Mouse (Mus musculus) intestine, postnatal 0 days (tissue): ENCODE data around the gene Itpkb. TPM values are rescaled to one million over a fixed set of nuclear protein-coding genes. Genes with fewer than 3 reads are reported as not detected.
"Not testable (repeated sequence)": the region's sequence is repeated elsewhere in the genome, so short reads cannot be mapped to it uniquely, and the experiment has no call there.

ENCODE experiments used
- ATAC-seq: fragments of 200-750 bp; cut with Nextera tagmentation; 2 replicates; pipeline ENCODE4 v1.8.0; 2017; ENCODE audit warnings: mild to moderate bottlenecking, moderate TSS enrichment, moderate library complexity
- H3K27ac ChIP-seq: fragments of 300-500 bp; sonication (generic); 2 replicates; pipeline ENCODE4 v1.5.1; 2014; ENCODE audit warnings: mild to moderate bottlenecking, low read depth, low read length, moderate library complexity
- H3K27me3 ChIP-seq: fragments of 300-500 bp; sonication (generic); replicated peaks from 2 replicates; pipeline ENCODE4 v1.6.1; 2014; ENCODE audit warnings: low read length, mixed read lengths; ENCODE audit not compliant: control insufficient read depth, insufficient read depth
- H3K36me3 ChIP-seq: fragments of 300-500 bp; sonication (generic); 2 replicates; pipeline ENCODE4 v1.6.1; 2014; ENCODE audit warnings: mild to moderate bottlenecking, moderate library complexity; ENCODE audit not compliant: control insufficient read depth, insufficient read depth
- H3K4me1 ChIP-seq: fragments of 300-500 bp; sonication (generic); replicated peaks from 2 replicates; pipeline ENCODE4 v1.6.1; 2014; ENCODE audit warnings: antibody characterized with exemption, low read length, mixed read lengths; ENCODE audit not compliant: control insufficient read depth, insufficient read depth
- H3K4me2 ChIP-seq: fragments of 300-500 bp; sonication (generic); replicated peaks from 2 replicates; pipeline ENCODE4 v1.6.1; 2014; ENCODE audit warnings: low read depth, mild to moderate bottlenecking, moderate library complexity
- H3K4me3 ChIP-seq: fragments of 300-500 bp; sonication (generic); 2 replicates; pipeline ENCODE4 v1.5.1; 2014; ENCODE audit warnings: low read depth, low read length
- H3K9ac ChIP-seq: fragments of 300-500 bp; sonication (generic); 2 replicates; pipeline ENCODE4 v1.6.1; 2014; ENCODE audit warnings: mild to moderate bottlenecking, low read depth, low read length
- H3K9me3 ChIP-seq: fragments of 300-500 bp; sonication (generic); 2 replicates; pipeline ENCODE4 v1.6.1; 2016; ENCODE audit warnings: mixed run types; ENCODE audit not compliant: control insufficient read depth
- CTCF ChIP-seq: sonication (generic); IDR thresholded peaks from 2 replicates; pipeline ENCODE4 v1.5.1; 2016; ENCODE audit warnings: low read depth, mild to moderate bottlenecking, control low read depth, antibody characterized with exemption, moderate library complexity
- WGBS: fragments of 180-500 bp; shearing (Covaris S2); extraction: QIAGEN DNeasy Blood & Tissue Kit; methylation state at CpG from one replicate; pipeline ENCODE4 v1.1.7; 2014; 5-methylcytosine and 5-hydroxymethylcytosine counted together
- polyA plus RNA-seq: library from polyadenylated mRNA; unstranded; fragments of >200 nt; fragmentation: Nextera tagmentation; extraction: Ambion mirVana; gene quantifications from 2 replicates; pipeline ENCODE4 v1.2.1, GENCODE M21; 2015

Itpkb gene
- polyA plus RNA-seq, 1 experiment from 2014 or later: 2.3 TPM

DNA sequence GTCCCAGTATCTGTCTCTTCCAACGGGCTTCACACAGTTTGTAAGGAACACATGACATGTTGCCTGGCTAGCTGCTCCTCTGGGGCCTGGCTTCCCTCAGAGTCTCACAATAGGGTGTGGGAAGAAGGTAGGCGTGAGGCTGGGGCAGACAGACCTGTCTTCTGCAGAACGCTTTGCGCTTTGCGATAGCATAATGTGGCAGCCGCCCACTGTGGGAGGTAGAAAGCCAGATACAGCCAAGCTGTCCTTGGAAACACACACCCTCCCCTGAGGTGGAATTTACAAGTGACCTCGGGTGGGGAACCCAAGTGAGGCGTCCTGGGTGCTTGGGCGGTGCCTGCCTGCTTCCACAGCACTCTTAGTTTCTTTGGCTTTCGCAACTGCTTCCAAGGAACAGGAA lies 54.2 kb downstream of the Itpkb start:
- TF ChIP-seq CTCF: no peak
- no peak for ATAC-seq
- H3K27me3 ChIP-seq: no peaks in the 10 kb centered on the region
- peaks cover 14% of the 10 kb centered on the region; the same call in 1 of the 2 replicates for H3K4me1 ChIP-seq
- WGBS: 33% methylated on average over 10 of the region's 10 CpGs
- H3K4me3 ChIP-seq: no peak overlapping the region
- H3K9me3 ChIP-seq: no peaks in the 10 kb centered on the region
- H3K27ac ChIP-seq: no peak overlapping the region
- H3K4me2 ChIP-seq: peak overlapping the region; percentile 49
- H3K9ac ChIP-seq: no peak overlapping the region
- H3K36me3 ChIP-seq: no peaks in the 10 kb centered on the region

GRCm38 (mm10) chr1:180385308-180385707 lies 55.0 kb downstream of the Itpkb start:
- no peak for ATAC-seq
- Histone ChIP-seq H3K27ac (no peak overlapping the region), H3K4me3 (no peak overlapping the region)

DNA sequence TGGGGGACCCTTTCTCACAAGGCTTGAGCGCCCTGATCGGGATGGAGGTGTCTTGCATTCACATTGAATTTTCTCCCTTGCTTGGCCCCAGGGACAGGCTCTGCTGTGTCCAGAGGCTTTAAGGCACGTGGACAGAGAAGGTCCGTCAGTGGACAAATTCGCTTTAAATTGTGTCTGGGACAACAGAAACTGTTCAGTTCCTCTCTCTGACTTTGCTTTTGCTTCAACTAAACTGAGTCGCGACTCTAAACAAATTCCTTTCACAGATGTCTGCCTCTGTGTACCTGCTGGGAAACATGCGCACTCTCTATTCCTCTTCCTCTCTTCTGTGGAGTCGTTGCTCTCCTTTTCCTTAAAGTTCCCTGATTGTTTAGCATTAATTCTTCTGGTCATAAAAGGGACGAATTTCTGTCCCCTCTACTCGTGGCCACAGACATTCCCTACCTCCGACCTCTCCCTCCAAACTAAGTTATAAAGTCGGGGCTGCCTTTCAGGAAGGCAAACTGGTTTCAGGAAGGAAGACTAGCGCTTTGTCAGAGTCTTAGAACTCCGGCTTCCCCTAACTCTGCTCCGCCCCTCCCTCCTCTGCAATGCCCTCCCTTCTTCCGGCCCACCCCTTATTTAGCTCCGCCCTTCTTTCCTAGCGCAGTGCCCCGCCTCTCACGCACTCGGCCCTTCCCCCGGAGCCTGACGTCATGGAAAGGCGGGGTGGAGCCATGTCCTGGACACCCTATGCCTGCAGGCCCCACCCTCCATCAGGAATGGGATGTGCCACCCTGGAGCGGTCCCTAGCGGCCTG lies 56.9 kb downstream of the Itpkb start:
- WGBS: 2% methylated on average over 27 of the region's 27 CpGs
- ATAC-seq: peak; percentile 93
- Histone ChIP-seq H3K9ac (peak overlapping the region; percentile 56), H3K36me3 (no peaks in the 10 kb centered on the region), H3K27me3 (no peaks in the 10 kb centered on the region), H3K27ac (peak overlapping the region; percentile 84), H3K4me3 (peak overlapping the region; percentile 37), H3K4me2 (peak overlapping the region; percentile 65), H3K9me3 (no peaks in the 10 kb centered on the region), H3K4me1 (peaks cover 18% of the 10 kb centered on the region; the same call in 1 of the 2 replicates)
- peak; percentile 93 for TF ChIP-seq CTCF

More at GRCm38 (mm10) chr1:180385308-180385707, 55.0 kb downstream of the Itpkb start:
- H3K4me2 ChIP-seq: no peak overlapping the region
- no peaks in the 10 kb centered on the region for H3K9me3 ChIP-seq
- H3K4me1 ChIP-seq: peaks cover 15% of the 10 kb centered on the region; the same call in 1 of the 2 replicates
- WGBS: 73% methylated on average over 6 of the region's 6 CpGs
- no peaks in the 10 kb centered on the region for H3K27me3 ChIP-seq
- H3K36me3 ChIP-seq: no peaks in the 10 kb centered on the region
- H3K9ac ChIP-seq: no peak overlapping the region
- no peak for TF ChIP-seq CTCF

- Histone ChIP-seq H3K4me1 (peaks cover 18% of the 10 kb centered on the region; the same call in 1 of the 2 replicates), H3K4me2 (peak overlapping the region; percentile 65), H3K4me3 (peak overlapping the region; percentile 18; the same call in 1 of the 2 replicates), H3K9ac (no peak overlapping the region), H3K9me3 (no peaks in the 10 kb centered on the region), H3K27me3 (no peaks in the 10 kb centered on the region), H3K27ac (peak overlapping the region; percentile 84; the same call in 1 of the 2 replicates), H3K36me3 (no peaks in the 10 kb centered on the region)
- no peak for TF ChIP-seq CTCF
- no peak for ATAC-seq
- WGBS: 17% methylated on average over 11 of the region's 11 CpGs
Measured at GRCm38 (mm10) chr1:180387750-180388480, 57.6 kb downstream of the Itpkb start.

DNA sequence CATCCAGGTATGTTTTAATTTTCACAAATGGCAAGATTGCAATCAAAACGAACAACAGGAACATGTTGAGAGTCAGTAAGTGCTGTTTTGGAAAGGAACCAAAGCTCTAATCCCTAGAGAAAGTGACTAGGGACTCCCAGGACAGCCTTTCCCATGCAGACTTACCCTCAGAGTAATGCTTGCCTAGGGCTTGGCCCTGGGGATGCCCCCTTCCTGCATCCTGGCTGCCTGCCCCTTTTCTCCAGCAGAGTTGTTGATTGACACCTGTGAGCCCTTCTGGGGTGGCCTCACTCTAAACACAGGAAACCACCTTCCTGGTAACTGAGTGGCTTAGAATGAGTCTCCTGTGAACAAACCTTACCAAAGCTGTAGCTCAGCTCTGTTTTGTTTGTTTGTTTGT lies 58.2 kb downstream of the Itpkb start:
- H3K9ac ChIP-seq: no peak overlapping the region
- no peaks in the 10 kb centered on the region for H3K9me3 ChIP-seq
- H3K27me3 ChIP-seq: no peaks in the 10 kb centered on the region
- 23% methylated on average over 1 of the region's 1 CpGs for WGBS
- H3K4me1 ChIP-seq: peaks cover 18% of the 10 kb centered on the region; the same call in 1 of the 2 replicates
- no peaks in the 10 kb centered on the region for H3K36me3 ChIP-seq
- TF ChIP-seq CTCF: no peak
- ATAC-seq: no peak
- no peak overlapping the region for H3K27ac ChIP-seq
- no peak overlapping the region for H3K4me3 ChIP-seq
- no peak overlapping the region for H3K4me2 ChIP-seq

DNA sequence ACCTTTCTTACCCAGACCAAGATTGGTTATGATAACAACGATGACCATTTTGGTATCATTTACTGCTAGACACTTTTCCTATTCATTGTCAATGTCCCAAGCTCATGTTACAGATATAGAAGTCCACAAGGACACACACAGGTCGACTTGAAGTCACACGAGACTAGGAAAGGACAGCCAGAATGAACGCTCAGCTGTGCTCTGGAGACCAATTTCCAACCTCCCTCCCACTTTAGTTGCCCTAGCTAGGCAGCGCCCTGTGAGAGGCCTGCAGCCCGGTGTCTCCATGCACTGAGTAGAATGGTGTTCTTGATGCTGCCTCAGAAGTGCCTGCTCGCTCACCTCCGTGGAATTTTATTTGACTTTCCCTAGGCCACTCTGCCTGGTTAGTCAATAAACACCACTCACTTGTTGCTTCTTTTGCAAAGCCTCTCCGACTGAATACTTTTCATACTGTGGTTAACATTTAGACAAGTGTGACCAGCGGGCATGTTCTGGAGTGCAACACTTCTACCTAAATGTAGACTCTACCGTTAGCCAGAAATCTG lies 59.0 kb downstream of the Itpkb start:
- H3K4me3 ChIP-seq, H3K9ac ChIP-seq, ATAC-seq, H3K27ac ChIP-seq, H3K4me2 ChIP-seq, H3K36me3 ChIP-seq, H3K27me3 ChIP-seq, H3K9me3 ChIP-seq: not testable (repeated sequence)
- peaks cover 18% of the 10 kb centered on the region; the same call in 1 of the 2 replicates for H3K4me1 ChIP-seq
- 67% methylated on average over 11 of the region's 11 CpGs for WGBS
